Mouse (Mus musculus) E14TG2a.4 (cell line): ENCODE measurements around the gene Obscn.

ENCODE experiments used
- CTCF ChIP-seq: conservative IDR thresholded peaks from 2 replicates; pipeline ENCODE4 v1.5.1; 2014; ENCODE audit warnings: low read length
- NANOG ChIP-seq: IDR thresholded peaks from 2 replicates; pipeline ENCODE4 v1.6.1; 2014; ENCODE audit warnings: borderline replicate concordance, low read length, mixed read lengths

DNA sequence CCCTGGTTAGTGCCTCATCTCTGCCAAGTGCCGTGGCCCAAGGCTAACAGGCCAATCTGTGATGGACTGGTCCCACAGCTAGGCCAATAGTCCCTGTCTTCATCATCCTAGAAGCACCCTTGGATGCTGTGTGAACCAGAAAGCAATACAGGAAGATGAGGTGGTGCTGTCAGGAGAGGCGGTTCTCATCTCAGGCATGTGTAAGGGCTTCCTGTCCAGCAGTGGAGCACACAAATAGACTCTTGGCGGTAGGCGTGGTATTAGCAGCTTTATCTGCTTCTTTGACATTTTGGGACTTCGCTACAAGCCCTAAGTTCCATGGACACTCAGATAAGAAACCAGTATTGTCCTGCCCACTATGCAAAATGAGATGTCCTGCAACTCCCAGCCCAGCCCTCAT is 138.7 kb downstream of the Obscn start:
- no peak for TF ChIP-seq CTCF
- no peak for TF ChIP-seq NANOG
